Mouse (Mus musculus) limb, embryonic 13.5 days (tissue): ENCODE measurements around the gene Ankrd40. TPM values are rescaled to one million over a fixed set of nuclear protein-coding genes. Genes with fewer than 3 reads are reported as not detected.

Experiments
- ATAC-seq: fragments of 200-750 bp; cut with Nextera tagmentation; 2 replicates; pipeline ENCODE4 v1.8.0; 2017; ENCODE audit warnings: low read depth, moderate number of reproducible peaks, moderate TSS enrichment; ENCODE audit not compliant: low FRiP score
- H3K27ac ChIP-seq: fragments of 300-500 bp; sonication (generic); 2 replicates; pipeline ENCODE4 v1.5.1; 2015; ENCODE audit warnings: inconsistent platforms, mild to moderate bottlenecking, moderate library complexity
- H3K27me3 ChIP-seq: fragments of 300-500 bp; sonication (generic); 2 replicates; pipeline ENCODE4 v1.6.1; 2015; ENCODE audit warnings: mild to moderate bottlenecking, inconsistent platforms
- H3K36me3 ChIP-seq: fragments of 300-500 bp; sonication (generic); 2 replicates; pipeline ENCODE4 v1.6.1; 2015; ENCODE audit warnings: inconsistent platforms, mild to moderate bottlenecking, moderate library complexity
- H3K4me1 ChIP-seq: fragments of 300-500 bp; sonication (generic); 2 replicates; pipeline ENCODE4 v1.6.1; 2015; ENCODE audit warnings: inconsistent platforms
- H3K4me2 ChIP-seq: fragments of 300-500 bp; sonication (generic); replicated peaks from 2 replicates; pipeline ENCODE4 v1.6.1; 2015; ENCODE audit warnings: inconsistent platforms, mild to moderate bottlenecking, moderate library complexity
- H3K4me3 ChIP-seq: fragments of 300-500 bp; sonication (generic); 2 replicates; pipeline ENCODE4 v1.5.1; 2015; ENCODE audit warnings: moderate library complexity, mild to moderate bottlenecking, inconsistent platforms
- H3K9ac ChIP-seq: fragments of 300-500 bp; sonication (generic); 2 replicates; pipeline ENCODE4 v1.6.1; 2015; ENCODE audit warnings: mild to moderate bottlenecking, inconsistent platforms
- H3K9me3 ChIP-seq: fragments of 300-500 bp; sonication (generic); 2 replicates; pipeline ENCODE4 v1.6.1; 2016; ENCODE audit warnings: inconsistent platforms
- WGBS: fragments of 180-500 bp; shearing (Covaris S2); methylation state at CpG from one replicate; pipeline ENCODE4 v1.1.7; 2015; 5-methylcytosine and 5-hydroxymethylcytosine counted together
- polyA plus RNA-seq: library from polyadenylated mRNA; unstranded; fragments of >200 nt; fragmentation: Nextera tagmentation; extraction: Ambion mirVana; gene quantifications from 2 replicates; pipeline ENCODE4 v1.2.1, GENCODE M21; 2015

The Ankrd40 gene
- polyA plus RNA-seq, 1 experiment from 2014 or later, result 17.0 TPM

DNA sequence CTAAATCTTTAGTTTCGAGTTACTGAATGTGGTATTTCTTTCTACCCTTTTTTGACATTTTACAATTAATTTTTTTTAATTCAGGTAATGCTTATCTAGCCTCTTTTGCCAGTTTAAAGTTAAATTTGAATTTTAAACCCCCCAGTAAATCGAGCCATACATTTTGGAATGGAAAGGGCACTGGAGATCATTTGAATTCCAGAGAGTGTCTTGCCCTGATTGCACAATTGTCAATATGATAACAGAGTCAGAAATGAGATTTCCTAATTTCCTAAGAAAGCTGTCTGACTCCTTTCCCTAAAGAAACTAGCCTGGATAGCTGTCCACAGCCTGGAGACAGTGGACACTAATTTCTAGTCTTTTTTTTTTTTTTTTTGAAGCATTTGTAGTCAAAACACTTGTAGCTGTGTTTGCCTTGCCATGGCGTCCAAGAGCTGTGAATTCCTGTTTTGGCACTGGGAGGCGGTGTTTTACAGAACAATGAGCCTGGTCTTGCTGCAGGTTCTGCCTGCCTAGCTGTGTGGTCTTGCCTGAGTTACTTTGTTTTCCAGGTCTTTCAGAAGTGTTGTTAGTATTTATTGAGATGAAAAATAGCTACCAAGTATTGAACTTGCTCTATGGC, 1.6 kb downstream of the Ankrd40 start:
- 53% methylated on average over 4 of the region's 4 CpGs for WGBS

DNA sequence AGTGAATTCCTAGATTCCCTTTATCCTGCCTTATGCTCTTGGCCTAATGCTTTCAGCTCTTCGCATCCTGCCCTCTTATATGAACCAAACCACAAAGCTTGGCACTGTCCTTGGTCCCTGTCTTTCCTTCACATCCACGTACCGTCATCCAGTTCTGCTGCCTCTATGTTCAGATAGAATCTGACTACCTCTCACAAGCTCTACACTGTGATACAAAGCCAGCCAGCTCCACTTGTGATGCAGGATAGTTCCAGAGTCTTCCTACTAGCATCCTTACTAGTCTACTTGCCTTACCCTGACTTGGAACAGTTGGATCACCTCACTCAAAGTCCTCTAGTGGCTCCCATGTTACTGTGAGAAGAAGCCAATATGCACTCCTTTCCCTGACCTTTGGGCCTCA, 2.4 kb downstream of the Ankrd40 start:
- 89% methylated on average over 3 of the region's 3 CpGs for WGBS
- Histone ChIP-seq H3K4me3 (no peak overlapping the region), H3K9ac (no peak overlapping the region), H3K4me2 (peak overlapping the region; percentile 70; the same call in 1 of the 2 replicates), H3K27ac (no peak overlapping the region), H3K27me3 (no peaks in the 10 kb centered on the region), H3K36me3 (peaks cover 16% of the 10 kb centered on the region), H3K9me3 (no peaks in the 10 kb centered on the region), H3K4me1 (peaks cover 27% of the 10 kb centered on the region)
- ATAC-seq, result no peak

More for the DNA sequence above, 1.6 kb downstream of the Ankrd40 start:
- Histone ChIP-seq H3K27me3 (no peaks in the 10 kb centered on the region), H3K9ac (no peak overlapping the region), H3K4me2 (peak overlapping the region; percentile 70), H3K4me1 (peaks cover 27% of the 10 kb centered on the region), H3K4me3 (0 out of 2 replicates have a peak overlapping the region, but pooled peaks have one; percentile 77), H3K27ac (no peak overlapping the region), H3K36me3 (peaks cover 10% of the 10 kb centered on the region), H3K9me3 (no peaks in the 10 kb centered on the region)
- ATAC-seq, result no peak

DNA sequence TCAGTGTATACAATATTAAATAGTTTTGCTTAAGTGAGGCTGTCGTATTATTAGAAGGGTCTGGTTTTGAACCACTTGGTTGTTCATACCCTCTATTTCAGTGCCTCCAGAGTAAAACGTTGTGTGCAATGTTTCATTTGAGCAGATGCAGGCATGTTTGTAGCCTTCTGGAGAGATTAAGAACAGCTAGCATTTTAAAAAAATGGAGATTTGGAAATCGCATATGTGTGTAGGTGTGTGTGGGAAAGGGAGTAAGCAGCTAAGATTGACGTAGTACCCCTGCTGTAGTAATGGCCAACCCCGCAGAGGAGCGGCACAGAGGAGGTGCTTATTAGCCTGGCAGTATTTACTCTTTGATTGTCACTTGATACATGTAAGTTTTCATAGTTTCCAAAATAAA, 4.9 kb downstream of the Ankrd40 start:
- H3K4me1 ChIP-seq, result peaks cover 21% of the 10 kb centered on the region
- no peak overlapping the region for H3K9ac ChIP-seq
- no peak for ATAC-seq
- H3K27ac ChIP-seq, result no peak overlapping the region
- no peaks in the 10 kb centered on the region for H3K9me3 ChIP-seq
- 91% methylated on average over 6 of the region's 6 CpGs for WGBS
- H3K4me3 ChIP-seq, result no peak overlapping the region
- no peaks in the 10 kb centered on the region for H3K27me3 ChIP-seq
- H3K36me3 ChIP-seq, result peaks cover 37% of the 10 kb centered on the region
- no peak overlapping the region for H3K4me2 ChIP-seq

DNA sequence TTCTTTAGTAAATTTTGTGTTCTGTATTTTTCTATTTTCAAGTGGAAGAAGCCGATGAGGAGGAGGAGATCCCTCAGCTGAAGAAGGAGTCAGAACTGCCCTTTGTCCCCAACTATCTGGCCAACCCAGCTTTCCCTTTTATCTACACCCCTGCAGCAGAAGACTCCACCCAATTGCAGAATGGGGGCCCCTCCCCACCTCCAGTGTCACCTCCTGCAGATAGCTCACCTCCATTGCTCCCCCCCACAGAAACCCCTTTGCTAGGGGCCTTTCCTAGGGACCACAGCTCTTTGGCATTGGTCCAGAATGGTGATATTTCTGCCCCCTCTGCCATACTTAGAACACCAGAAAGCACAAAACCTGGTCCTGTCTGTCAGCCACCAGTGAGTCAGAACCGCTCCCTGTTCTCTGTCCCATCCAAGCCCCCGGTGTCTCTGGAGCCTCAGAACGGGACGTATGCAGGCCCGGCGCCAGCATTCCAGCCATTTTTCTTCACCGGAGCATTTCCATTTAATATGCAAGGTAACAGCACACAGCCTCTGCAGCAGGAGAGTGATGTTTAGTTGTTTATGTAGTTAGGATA, 6.7 kb downstream of the Ankrd40 start:
- ATAC-seq, result no peak
- Histone ChIP-seq H3K27me3 (no peaks in the 10 kb centered on the region), H3K36me3 (peaks cover 54% of the 10 kb centered on the region), H3K9ac (no peak overlapping the region), H3K4me2 (no peak overlapping the region), H3K27ac (no peak overlapping the region), H3K4me3 (no peak overlapping the region), H3K9me3 (no peaks in the 10 kb centered on the region), H3K4me1 (peaks cover 13% of the 10 kb centered on the region)
- 93% methylated on average over 8 of the region's 8 CpGs for WGBS

DNA sequence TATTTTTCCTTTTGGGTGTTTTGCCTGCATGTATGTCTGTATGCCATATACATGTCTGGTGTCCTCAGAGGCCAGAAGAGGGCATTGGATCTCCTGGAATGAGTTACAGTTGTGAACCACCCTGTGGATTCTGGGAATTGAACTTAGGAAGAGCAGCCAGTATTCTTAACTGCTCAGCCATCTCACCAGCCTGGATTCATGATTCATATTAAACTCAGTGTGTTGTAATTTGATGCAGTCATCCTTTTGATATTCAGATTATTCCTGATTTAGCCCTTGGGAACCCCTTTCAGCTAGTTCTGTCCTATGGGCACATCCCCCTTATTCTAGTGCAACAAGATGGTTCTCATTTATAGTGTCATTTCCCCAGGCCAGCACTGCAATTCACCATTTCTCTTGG, 8.8 kb downstream of the Ankrd40 start:
- no peak overlapping the region for H3K27ac ChIP-seq
- no peak overlapping the region for H3K4me2 ChIP-seq
- no peak overlapping the region for H3K4me3 ChIP-seq
- no peak for ATAC-seq
- H3K27me3 ChIP-seq, result no peaks in the 10 kb centered on the region
- no peaks in the 10 kb centered on the region for H3K9me3 ChIP-seq
- H3K36me3 ChIP-seq, result peaks cover 64% of the 10 kb centered on the region
- peaks cover 13% of the 10 kb centered on the region for H3K4me1 ChIP-seq
- H3K9ac ChIP-seq, result no peak overlapping the region

DNA sequence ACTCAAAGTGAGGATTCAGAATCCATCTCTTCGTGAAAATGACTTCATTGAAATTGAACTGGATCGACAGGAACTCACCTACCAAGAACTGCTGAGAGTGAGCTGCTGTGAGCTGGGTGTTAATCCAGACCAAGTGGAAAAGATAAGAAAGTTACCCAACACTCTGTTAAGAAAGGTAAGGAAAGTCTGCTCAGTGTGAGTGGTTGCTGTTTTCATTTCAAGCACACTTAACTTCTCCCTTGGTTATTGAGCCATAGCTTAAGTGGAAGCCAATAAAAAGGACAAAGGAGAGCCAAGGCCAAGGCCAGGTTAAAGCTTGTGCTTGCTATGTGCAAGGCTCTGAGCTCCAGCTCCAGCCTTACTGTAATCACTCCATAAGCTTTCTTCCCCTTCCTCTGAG, 10.5 kb downstream of the Ankrd40 start:
- WGBS, result 89% methylated on average over 2 of the region's 2 CpGs
- H3K9ac ChIP-seq, result no peak overlapping the region
- no peak overlapping the region for H3K27ac ChIP-seq
- H3K36me3 ChIP-seq, result peaks cover 61% of the 10 kb centered on the region
- H3K9me3 ChIP-seq, result no peaks in the 10 kb centered on the region
- ATAC-seq, result no peak
- H3K4me1 ChIP-seq, result peaks cover 31% of the 10 kb centered on the region
- no peak overlapping the region for H3K4me2 ChIP-seq
- H3K27me3 ChIP-seq, result no peaks in the 10 kb centered on the region
- no peak overlapping the region for H3K4me3 ChIP-seq

DNA sequence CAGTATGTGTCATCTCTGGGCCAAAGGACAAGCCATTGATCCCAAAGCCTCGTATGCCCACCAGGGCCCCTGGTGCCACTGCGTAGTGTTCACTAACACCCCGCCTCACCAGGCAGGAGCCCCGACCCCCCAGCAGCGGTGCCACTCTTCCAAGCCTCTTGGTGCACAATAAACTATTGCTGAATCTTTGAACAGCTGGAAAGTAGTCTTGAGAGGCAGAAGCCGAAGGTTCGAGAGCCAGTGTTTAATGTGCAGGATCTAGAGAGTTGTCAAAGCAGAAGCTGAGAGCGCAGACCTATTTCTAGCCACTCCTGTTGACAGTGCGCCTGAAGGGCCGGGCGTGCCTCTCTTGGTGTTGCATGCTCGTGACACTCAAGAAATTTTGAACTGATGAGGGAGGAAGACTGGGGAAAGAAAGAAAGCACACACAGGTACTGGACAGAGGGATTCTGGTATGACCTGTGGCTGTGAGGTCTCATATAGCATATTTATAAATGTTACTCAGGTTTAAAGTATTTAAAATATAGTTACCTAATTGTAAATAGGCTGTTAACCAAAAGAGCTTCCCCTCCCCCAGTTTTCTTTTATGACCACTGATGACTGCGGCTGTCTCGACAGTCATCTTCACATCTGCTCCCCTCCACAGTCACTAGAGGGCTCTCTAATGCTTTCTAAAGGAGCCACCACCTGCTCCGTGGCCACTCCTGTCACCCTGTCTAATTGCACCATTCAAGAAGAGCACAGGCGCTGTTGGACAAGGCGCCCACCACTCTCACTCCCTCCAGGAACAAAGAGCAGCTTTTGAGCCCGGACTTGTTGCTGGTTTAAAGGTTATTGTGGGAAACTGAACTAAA, 12.2 kb downstream of the Ankrd40 start:
- 0 out of 2 replicates have a peak, but pooled peaks have one; percentile 58 for ATAC-seq
- Histone ChIP-seq H3K4me1 (peaks cover 47% of the 10 kb centered on the region), H3K4me3 (no peak overlapping the region), H3K9ac (no peak overlapping the region), H3K27me3 (no peaks in the 10 kb centered on the region), H3K36me3 (peaks cover 50% of the 10 kb centered on the region), H3K27ac (no peak overlapping the region), H3K9me3 (no peaks in the 10 kb centered on the region), H3K4me2 (no peak overlapping the region)
- 55% methylated on average over 18 of the region's 18 CpGs for WGBS

DNA sequence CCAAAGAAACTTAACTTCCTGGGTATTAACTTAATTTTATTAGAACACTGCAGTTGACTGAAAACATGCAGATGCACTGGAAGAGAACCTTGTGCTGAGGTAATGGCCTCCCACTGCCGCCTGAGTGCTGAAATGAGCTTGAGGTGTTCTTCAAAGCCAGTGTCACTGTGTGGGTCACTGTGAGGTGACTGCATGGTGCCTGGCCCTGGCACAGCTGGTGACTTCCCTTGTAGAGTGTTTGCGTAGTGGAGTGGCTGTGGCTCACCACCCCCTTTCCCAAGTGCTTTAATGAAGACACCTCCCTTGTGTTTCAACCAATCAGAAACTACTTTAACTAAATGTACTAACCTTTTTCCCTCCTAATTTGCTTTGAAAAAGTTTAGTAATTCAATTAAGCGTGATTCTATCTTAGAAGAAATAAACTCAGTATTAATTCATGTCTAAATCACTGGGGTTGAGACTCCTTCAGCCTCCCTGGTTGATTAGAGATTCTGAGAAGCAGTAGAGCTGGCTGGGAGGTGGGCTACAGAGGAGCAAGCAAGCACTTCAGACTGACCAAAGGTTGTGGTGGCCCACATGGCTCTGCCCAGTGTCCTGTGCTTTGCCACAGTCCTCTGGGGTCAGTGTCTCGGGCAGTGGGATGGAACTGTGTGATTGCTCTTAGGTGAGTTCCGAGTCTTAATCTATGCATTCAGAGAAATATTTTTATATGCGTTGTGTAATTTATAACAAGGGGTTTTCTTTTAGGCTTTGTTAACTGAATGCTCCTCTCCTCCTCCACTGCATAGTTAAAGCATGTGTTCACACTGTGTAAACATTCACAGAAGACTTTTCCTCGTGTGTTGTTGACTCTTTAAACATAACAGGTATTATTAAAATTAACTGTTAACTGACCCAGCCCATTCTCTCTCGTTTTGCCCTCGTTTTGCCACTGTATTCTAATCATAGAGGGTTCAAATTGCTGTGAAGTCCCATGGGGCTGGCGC, 13.4 kb downstream of the Ankrd40 start:
- peak overlapping the region; percentile 28 for H3K27ac ChIP-seq
- no peak for ATAC-seq
- whole genome bisulfite sequencing, result 51% methylated on average over 10 of the region's 10 CpGs
- peaks cover 38% of the 10 kb centered on the region for H3K36me3 ChIP-seq
- no peak overlapping the region for H3K4me3 ChIP-seq
- no peak overlapping the region for H3K9ac ChIP-seq
- H3K4me1 ChIP-seq, result peaks cover 59% of the 10 kb centered on the region
- H3K27me3 ChIP-seq, result no peaks in the 10 kb centered on the region
- no peak overlapping the region for H3K4me2 ChIP-seq
- H3K9me3 ChIP-seq, result no peaks in the 10 kb centered on the region

DNA sequence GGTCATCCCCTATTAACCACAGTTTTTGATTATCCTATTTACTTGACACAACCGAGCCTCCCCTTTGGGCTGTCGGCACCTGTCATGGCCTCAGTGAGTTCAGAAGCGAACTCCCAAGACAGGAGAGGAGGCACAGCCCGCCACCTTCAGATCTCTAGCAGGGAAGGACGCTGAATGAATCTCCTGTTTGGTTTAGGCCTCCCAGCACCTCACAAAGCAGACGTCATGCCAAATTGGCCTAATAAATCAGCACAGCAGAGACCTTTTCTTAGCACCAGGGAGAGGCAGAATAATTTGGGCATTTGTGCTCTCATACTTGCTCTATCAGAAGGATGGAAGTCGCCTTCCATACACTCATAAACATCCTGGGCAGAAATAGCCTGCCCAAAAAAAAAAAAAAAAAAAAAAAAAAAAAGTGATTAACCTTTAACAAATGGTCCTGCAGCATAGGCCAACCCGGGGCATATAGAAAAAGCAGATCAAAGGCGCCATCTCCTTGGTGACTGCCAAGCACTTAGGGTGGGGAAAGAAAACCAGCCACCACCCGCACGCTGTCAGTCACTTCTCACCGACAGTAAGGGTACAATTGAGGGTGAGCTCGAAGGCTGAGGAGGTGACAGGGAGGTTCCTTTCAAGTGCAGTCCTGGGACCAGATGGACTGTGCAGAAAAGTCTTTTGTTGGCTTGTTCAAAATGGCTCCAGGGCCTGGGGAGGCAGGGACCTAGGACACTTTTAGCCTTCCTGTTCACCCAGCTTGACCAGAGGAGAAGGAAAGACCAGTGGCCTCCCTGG, 14.5 kb downstream of the Ankrd40 start:
- no peak overlapping the region for H3K4me3 ChIP-seq
- no peak overlapping the region for H3K4me2 ChIP-seq
- H3K9ac ChIP-seq, result no peak overlapping the region
- H3K36me3 ChIP-seq, result peaks cover 31% of the 10 kb centered on the region
- 20% methylated on average over 13 of the region's 13 CpGs for WGBS
- no peak for ATAC-seq
- no peaks in the 10 kb centered on the region for H3K27me3 ChIP-seq
- peaks cover 67% of the 10 kb centered on the region for H3K4me1 ChIP-seq
- no peaks in the 10 kb centered on the region for H3K9me3 ChIP-seq
- H3K27ac ChIP-seq, result peak overlapping the region; percentile 28; the same call in 1 of the 2 replicates

DNA sequence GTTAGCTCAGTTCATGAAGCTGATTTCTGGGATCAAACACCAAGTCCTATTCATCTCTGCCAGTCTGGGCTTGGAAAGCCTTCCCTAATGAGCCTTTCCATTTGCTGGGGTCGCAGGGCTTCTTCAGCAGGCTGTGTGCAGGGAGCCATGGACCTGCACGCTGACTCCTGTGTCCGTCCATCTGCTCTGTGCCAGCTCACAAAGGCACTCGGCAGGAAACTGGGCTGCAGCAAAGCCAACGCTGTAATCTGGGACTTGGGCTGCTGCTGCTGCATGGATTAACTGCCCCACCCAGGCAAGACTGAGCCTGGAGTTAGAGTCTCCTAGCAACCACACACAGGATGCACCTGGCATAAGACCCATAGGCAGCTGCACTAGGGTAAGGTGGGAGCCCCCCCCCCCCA, 16.2 kb downstream of the Ankrd40 start:
- no peak overlapping the region for H3K4me3 ChIP-seq
- no peaks in the 10 kb centered on the region for H3K9me3 ChIP-seq
- no peaks in the 10 kb centered on the region for H3K27me3 ChIP-seq
- H3K36me3 ChIP-seq, result peaks cover 15% of the 10 kb centered on the region
- 40% methylated on average over 5 of the region's 5 CpGs for WGBS
- H3K4me1 ChIP-seq, result peaks cover 67% of the 10 kb centered on the region
- peak overlapping the region; percentile 79 for H3K27ac ChIP-seq
- H3K9ac ChIP-seq, result no peak overlapping the region
- ATAC-seq, result peak; percentile 57; the same call in 1 of the 2 replicates
- no peak overlapping the region for H3K4me2 ChIP-seq

DNA sequence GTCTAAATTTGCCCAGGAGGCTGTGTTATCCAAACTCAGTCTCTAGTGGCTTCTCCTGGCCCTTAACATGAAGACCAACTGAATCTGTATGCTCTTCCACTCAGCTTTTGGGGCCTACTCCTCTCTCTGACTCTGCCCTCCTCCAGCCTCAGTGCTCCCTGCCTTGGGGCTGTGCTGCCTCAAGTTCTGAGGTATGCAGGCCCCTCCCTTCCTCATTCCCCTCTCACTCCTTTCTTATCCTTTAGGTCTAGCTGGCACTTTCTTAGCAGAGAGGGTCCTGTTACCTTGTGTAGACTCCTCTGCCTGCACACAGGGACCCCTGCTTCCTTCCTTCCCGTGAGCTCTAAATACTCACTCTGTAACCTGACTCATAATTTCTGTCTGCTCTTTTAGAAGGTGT, 16.7 kb downstream of the Ankrd40 start:
- no peaks in the 10 kb centered on the region for H3K27me3 ChIP-seq
- peak overlapping the region; percentile 79 for H3K27ac ChIP-seq
- no peak overlapping the region for H3K9ac ChIP-seq
- peaks cover 10% of the 10 kb centered on the region for H3K36me3 ChIP-seq
- H3K9me3 ChIP-seq, result no peaks in the 10 kb centered on the region
- no peak overlapping the region for H3K4me2 ChIP-seq
- WGBS, result 3% methylated on average over 1 of the region's 1 CpGs
- peaks cover 67% of the 10 kb centered on the region for H3K4me1 ChIP-seq
- no peak overlapping the region for H3K4me3 ChIP-seq
- ATAC-seq, result peak; percentile 49; the same call in 1 of the 2 replicates
